Mouse (Mus musculus) frontal cortex, postnatal 25 days (tissue): Measurements from ENCODE around the gene Pla2g15.

Experiments
- DNase-seq, 2 experiments: peaks; one replicate each; pipeline ENCODE4 v3.0.0; 2022; ENCODE audit warnings: low spot score in 2 of 2

Pla2g15 gene

GRCm38 (mm10) chr8:106149801-106150652, at the start of gene Pla2g15:
Gene Pla2g15 (plus strand): TSS chr8:106150399.
- DNase-seq, result peak; percentile 87 to 89

DNA sequence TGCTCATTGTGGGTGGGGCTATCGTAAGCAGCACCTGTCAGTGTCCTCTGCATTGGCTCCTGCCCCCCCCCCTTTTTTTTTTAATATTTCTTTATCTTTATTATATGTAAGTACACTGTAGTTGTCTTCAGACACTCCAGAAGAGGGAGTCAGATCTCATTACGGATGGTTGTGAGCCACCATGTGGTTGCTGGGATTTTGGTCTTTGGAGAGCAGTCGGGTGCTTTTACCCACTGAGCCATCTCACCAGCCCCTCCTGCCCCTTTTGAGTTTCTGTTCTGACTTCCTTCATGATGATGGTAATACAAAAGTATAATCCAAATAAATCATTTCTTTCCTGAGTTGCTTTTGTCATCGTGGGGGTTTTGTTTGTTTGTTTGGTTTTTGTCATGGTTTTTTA, 47.9 kb upstream of the Pla2g15 start:
- DNase-seq, result no peak

- DNase-seq, result no peak
These were observed 46.3 kb upstream of the Pla2g15 start for GRCm38 (mm10) chr8:106103888-106104287.

- DNase-seq, result no peak
These were observed 44.0 kb upstream of the Pla2g15 start for GRCm38 (mm10) chr8:106106193-106106592.

DNA sequence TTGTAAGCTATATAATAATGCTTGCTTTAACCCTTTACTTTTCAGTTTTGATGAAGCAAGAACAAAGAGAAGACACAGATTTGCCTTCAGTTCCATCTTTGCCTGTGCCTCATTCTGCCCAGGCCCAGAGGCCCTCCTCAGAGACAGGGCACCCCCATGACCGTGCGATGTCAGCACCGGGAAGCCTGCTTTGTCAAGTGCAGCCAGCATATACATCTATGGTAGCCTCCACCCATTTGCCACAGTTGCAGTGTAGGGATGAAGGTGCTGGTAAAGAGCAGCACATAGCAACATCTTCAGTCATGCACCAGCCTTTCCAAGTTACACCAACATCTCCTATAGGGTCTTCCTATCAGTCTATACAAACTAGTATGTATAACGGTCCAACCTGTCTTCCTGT, 42.1 kb upstream of the Pla2g15 start:
- no peak for DNase-seq

DNA sequence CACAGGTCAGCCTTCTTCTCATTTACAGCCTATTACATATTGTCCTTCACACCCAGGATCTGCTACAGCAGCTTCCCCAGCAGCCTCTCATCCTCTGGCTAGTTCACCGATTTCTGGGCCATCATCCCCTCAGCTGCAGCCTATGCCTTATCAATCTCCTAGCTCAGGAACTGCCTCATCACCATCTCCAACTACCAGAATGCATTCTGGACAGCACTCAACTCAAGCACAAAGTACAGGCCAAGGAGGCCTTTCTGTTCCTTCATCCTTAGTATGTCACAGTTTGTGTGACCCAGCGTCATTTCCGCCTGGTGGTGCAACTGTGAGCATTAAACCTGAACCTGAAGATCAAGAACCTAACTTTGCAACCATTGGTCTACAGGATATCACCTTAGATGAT, 41.5 kb upstream of the Pla2g15 start:
- DNase-seq, result peak in 1 of 2 experiments; percentile 13

GRCm38 (mm10) chr8:106112041-106112440, 38.2 kb upstream of the Pla2g15 start:
- no peak for DNase-seq

- DNase-seq, result no peak
These were observed 37.7 kb upstream of the Pla2g15 start for GRCm38 (mm10) chr8:106112514-106112913.

- no peak for DNase-seq
These were observed 34.3 kb upstream of the Pla2g15 start for GRCm38 (mm10) chr8:106115897-106116296.

DNA sequence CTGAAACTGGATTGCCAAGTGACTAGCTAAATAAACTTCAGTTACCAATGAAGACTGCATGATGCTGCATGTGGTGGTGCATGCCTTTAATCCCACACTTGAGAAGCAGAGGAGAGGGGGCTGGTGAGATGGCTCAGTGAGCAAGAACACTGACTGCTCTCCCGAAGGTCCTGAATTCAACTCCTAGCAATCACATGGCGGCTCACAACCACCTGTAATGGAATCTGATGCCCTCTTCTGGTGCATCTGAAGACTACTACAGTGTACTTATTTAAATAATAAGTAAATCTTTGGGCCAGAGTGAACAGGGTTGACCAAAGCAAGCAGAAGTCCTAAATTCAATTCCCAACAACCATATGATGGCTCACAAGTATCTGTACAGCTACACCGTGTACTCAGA, 26.8 kb upstream of the Pla2g15 start:
- DNase-seq, result no peak

DNA sequence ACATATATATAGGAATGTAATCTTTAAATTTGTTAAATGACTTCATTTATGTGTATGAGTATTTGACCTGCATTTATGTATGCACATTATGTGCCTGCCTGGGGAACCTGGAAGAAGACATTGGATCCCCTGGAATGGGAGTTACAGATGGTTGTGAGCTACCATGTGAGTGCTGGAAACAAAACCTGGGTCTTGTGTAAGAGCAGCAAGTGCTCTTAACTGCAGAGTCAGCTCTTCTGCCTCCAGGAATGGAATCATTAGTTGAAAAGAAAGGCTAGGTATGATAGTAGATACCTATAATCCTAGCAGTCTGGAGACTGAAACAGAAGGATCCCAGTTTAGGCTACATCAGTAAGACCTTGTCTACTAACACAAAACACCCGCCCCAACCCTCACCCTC, 24.1 kb upstream of the Pla2g15 start:
- no peak for DNase-seq

DNA sequence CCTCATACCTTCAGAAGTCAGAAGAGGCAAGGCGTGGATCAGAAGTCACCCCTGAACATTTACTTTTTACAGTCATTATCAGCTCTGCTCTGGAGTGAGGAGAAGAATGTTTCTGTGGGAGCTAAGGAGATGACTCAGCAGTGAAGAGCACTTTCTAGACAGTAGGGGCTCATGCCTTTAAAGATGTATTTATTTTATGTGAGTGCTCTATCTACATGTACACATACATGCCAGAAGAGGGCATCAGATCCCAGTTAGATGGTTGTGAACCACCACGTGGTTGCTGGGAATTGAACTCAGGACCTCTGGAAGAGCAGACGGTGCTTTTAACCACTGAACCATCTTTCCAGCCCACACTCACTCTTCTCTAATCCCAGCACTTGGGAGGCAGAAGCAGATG, 23.1 kb upstream of the Pla2g15 start:
- DNase-seq, result no peak

DNA sequence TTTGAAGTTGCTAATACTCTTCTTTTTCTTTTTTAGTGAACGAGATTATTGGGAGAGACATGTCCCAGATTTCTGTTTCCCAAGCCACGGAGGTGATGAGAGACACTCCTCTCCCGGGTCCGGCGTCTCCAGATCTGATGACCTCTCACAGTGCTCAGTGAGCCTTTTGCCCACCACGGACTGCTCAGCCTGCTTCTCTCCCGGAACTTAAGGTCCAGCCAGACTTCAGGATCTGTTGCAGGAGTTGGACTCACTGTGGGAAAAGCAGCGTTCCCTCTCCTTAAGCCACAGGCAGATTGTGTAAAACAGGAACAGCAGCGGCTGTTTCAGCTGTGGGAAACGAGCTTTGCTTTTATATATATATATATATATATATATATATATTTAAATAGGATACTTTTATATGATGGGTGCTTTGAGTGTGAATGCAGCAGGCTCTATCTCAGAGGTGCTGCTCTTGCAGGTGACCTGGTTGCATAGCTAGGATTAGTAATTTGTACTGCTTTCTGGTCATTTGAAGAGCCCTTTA, 22.3 kb upstream of the Pla2g15 start:
- DNase-seq, result no peak

DNA sequence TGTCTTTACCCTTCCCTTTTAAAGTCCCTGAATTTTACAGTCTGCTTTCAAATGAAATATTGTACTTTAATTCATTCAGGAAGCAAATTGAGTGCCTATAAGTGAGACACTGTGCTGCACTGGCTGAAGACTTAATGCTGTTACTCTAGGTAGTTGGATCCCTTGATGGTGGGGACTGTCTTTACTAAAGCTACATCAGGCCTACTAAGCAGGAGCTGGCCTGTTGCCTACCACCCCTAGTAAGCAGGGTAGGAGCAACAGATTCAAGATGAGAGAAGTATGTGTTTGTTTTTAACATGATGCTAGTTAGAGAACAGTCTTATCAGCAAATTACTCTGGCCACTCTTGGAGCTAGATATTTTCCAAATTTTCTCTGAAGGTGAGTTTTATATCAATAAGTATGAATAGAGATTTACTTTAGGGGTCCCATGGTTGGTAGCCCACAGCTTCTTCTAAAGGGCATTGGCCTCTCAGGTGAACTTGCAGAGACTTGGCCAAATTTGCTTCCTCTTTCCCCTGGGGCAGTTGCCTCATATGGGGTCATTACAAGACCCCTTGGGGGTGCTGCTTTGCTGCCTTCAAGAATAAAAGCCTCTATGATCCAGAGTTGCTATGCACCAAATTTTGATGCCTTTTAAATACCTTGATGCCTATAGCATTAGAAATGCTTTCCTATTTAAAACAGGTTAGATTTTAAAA, 20.8 kb upstream of the Pla2g15 start:
- no peak for DNase-seq

GRCm38 (mm10) chr8:106129997-106130396, 20.2 kb upstream of the Pla2g15 start:
- no peak for DNase-seq

DNA sequence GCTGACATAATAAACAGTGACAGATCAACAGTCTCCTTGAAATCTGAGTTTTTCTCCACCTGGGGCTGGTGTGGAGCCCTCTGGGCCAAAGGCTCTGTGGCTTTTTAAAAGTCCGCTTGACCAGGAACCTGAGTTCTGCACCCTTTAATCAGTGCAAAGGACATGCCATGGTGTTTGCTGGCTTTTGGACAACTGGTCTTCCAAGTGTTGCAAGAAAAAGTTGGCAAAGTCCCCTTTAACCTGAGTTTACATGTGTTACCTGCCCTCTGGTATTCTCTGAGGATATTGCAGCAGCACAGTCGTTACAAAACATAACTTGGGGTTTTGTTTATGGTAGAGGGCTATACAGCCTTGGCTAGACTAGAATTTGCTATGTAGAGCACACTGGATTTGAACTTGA, 19.7 kb upstream of the Pla2g15 start:
- no peak for DNase-seq

DNA sequence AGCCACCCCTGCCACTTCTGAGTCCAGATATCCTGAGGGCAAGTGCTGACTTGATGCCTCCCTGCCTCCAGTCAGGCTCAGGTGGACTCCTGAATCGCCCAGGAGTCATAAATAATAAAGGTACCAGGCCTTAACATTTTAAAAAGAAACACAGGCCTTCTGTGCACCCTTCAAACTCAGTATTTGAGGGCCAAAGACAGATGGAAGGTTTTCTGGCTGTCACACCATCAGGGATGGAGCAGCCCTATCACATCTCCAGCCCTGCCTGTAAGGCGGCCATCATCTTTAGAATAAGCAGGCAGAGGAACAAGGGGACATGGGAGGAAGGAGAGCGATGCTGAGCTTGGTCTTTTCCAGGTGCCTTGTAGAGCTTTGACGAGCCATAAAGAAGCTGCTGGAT, 19.2 kb upstream of the Pla2g15 start:
- no peak for DNase-seq

- no peak for DNase-seq
These were observed 18.5 kb upstream of the Pla2g15 start for GRCm38 (mm10) chr8:106131488-106132222.

- no peak for DNase-seq
These were observed 17.8 kb upstream of the Pla2g15 start for GRCm38 (mm10) chr8:106132356-106132755.

DNA sequence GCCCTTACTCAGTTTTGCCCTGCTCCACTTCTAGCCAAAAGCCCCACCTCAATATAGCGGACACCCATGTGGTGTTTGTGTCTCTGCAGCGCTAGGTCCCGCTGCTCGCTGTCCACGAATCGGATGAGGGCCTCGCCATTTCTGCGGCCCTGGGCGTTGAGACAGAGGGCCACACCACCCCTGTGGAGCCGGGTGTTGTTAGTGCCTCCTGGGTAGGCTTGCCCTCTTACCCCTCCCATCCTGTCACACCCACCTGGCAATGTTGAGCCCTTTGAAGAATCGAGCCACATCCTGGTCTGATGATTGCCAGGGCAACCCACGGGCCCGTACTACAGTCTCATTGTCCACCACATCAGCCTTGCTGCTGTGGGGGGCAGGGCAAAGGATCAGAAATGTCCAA, 16.7 kb upstream of the Pla2g15 start:
- no peak for DNase-seq

DNA sequence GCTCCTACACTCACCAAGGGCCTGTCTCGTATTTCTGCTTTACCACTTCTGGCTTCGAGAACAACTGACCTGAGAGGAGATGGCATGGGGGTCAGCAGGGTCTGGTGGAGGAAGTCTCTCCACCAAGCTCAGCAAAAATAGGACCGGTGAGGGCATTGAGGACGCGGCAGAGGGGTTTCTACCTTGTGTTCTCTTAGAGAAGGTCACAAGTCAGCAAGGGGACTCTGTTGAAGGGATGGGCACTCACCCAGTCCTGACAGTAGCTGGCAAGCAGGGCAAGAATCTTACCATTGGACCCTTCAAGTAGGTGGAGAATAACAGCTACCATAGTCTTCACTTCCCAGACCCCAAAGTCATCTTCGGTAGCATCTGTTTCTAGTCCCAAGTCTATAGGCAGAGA, 16.3 kb upstream of the Pla2g15 start:
- no peak for DNase-seq
